Mouse (Mus musculus) spleen, adult 2 months (tissue): Measurements from ENCODE around the gene Slit3.

Experiments used
- CTCF ChIP-seq: fragments of 200-500 bp; IDR thresholded peaks from 2 replicates; pipeline ENCODE4 v1.5.1; 2011; ENCODE audit warnings: mild to moderate bottlenecking, inconsistent platforms; ENCODE audit not compliant: insufficient read depth, insufficient read length, insufficient replicate concordance; ENCODE audit errors: extremely low read depth
- POLR2A ChIP-seq: fragments of 200-500 bp; IDR thresholded peaks from 2 replicates; pipeline ENCODE4 v1.6.1; 2011; ENCODE audit warnings: low read depth, low read length, inconsistent platforms

DNA sequence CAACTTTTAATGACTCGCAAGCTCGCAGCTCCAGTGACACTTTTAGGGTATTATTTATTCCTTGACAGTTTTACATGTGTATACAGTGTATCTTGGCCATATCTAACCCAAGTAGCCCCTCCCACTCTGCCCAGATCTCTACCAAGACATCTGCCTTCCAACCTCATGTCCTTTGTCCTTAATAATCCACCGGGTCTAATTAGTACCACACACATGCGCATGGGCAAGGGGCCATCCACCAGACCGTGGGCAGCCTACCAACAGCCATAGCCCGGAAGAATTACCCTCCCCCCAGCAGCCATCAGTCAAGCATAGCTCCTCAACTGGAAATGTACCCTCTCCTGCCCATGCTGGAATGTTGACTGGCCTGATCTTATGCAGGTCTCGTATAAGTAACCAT is 552.0 kb downstream of the Slit3 start:
- TF ChIP-seq CTCF (no peak), POLR2A (no peak)
